Mouse (Mus musculus) forebrain, embryonic 14.5 days (tissue): ENCODE data around the gene Abi3bp. TPM values are rescaled to one million over a fixed set of nuclear protein-coding genes. Genes with fewer than 3 reads are reported as not detected.
A peak's percentile ranks its signal among the peaks of the same experiment; 100 is the strongest.

Experiments used
- ATAC-seq: fragments of 200-750 bp; cut with Nextera tagmentation; 2 replicates; pipeline ENCODE4 v1.8.0; 2017; ENCODE audit warnings: mild to moderate bottlenecking, moderate library complexity
- DNase-seq: peaks from one replicate; pipeline ENCODE4 v3.0.0-alpha.2; 2015; ENCODE audit warnings: low spot score
- H3K27ac ChIP-seq: fragments of 300-500 bp; sonication (generic); 2 replicates; pipeline ENCODE4 v1.5.1; 2014; ENCODE audit warnings: low read depth, mild to moderate bottlenecking, control low read depth, low read length, moderate library complexity
- H3K27me3 ChIP-seq: fragments of 300-500 bp; sonication (generic); replicated peaks from 2 replicates; pipeline ENCODE4 v1.6.1; 2014; ENCODE audit warnings: low read length, control low read depth, mixed read lengths; ENCODE audit not compliant: control insufficient read depth, insufficient read depth
- H3K36me3 ChIP-seq: fragments of 300-500 bp; sonication (generic); 2 replicates; pipeline ENCODE4 v1.6.1; 2014; ENCODE audit warnings: low read length, control low read depth; ENCODE audit not compliant: control insufficient read depth, insufficient read depth
- H3K4me1 ChIP-seq: fragments of 300-500 bp; sonication (generic); 2 replicates; pipeline ENCODE4 v1.6.1; 2014; ENCODE audit warnings: antibody characterized with exemption, low read length, control low read depth; ENCODE audit not compliant: control insufficient read depth, insufficient read depth
- H3K4me2 ChIP-seq: fragments of 300-500 bp; sonication (generic); 2 replicates; pipeline ENCODE4 v1.6.1; 2014; ENCODE audit warnings: mild to moderate bottlenecking, control low read depth, low read length
- H3K4me3 ChIP-seq: fragments of 300-500 bp; sonication (generic); 2 replicates; pipeline ENCODE4 v1.5.1; 2014; ENCODE audit warnings: low read depth, low read length, control low read depth
- H3K9ac ChIP-seq: fragments of 300-500 bp; sonication (generic); 2 replicates; pipeline ENCODE4 v1.6.1; 2014; ENCODE audit warnings: mild to moderate bottlenecking, low read length, control low read depth, moderate library complexity
- H3K9me3 ChIP-seq: fragments of 300-500 bp; sonication (generic); replicated peaks from 2 replicates; pipeline ENCODE4 v1.6.1; 2016; ENCODE audit warnings: low read length, control low read depth, mixed read lengths; ENCODE audit not compliant: control insufficient read depth
- WGBS: fragments of 180-500 bp; shearing (Covaris S2); extraction: QIAGEN DNeasy Blood & Tissue Kit; methylation state at CpG from one replicate; pipeline ENCODE4 v1.1.7; 2014; 5-methylcytosine and 5-hydroxymethylcytosine counted together
- polyA plus RNA-seq: library from polyadenylated mRNA; unstranded; fragments of >200 nt; fragmentation: Nextera tagmentation; extraction: Ambion mirVana; gene quantifications from 2 replicates; pipeline ENCODE4 v1.2.1, GENCODE M21; 2014

Abi3bp gene
- polyA plus RNA-seq, 1 experiment from 2014 or later, result 0.18 TPM

GRCm38 (mm10) chr16:56646382-56647172, 168.9 kb downstream of the Abi3bp start:
- 65% methylated on average over 7 of the region's 7 CpGs for WGBS

GRCm38 (mm10) chr16:56655193-56655910, 177.7 kb downstream of the Abi3bp start:
- Histone ChIP-seq H3K9ac (no peak overlapping the region), H3K9me3 (no peaks in the 10 kb centered on the region), H3K4me1 (no peaks in the 10 kb centered on the region), H3K4me3 (no peak overlapping the region), H3K4me2 (no peak overlapping the region), H3K27ac (no peak overlapping the region), H3K36me3 (no peaks in the 10 kb centered on the region), H3K27me3 (no peaks in the 10 kb centered on the region)
- ATAC-seq, result no peak
- no peak for DNase-seq
- 88% methylated on average over 12 of the region's 12 CpGs for WGBS

More at GRCm38 (mm10) chr16:56646382-56647172, 168.9 kb downstream of the Abi3bp start:
- Histone ChIP-seq H3K9ac (no peak overlapping the region), H3K9me3 (no peaks in the 10 kb centered on the region), H3K4me3 (no peak overlapping the region), H3K27me3 (no peaks in the 10 kb centered on the region), H3K4me1 (no peaks in the 10 kb centered on the region), H3K4me2 (no peak overlapping the region), H3K27ac (no peak overlapping the region), H3K36me3 (no peaks in the 10 kb centered on the region)
- DNase-seq (no peak), ATAC-seq (no peak)

GRCm38 (mm10) chr16:56658866-56659265, 181.2 kb downstream of the Abi3bp start:
- Histone ChIP-seq H3K4me2 (no peak overlapping the region), H3K4me3 (no peak overlapping the region), H3K27ac (no peak overlapping the region), H3K9me3 (no peaks in the 10 kb centered on the region), H3K9ac (no peak overlapping the region), H3K36me3 (no peaks in the 10 kb centered on the region), H3K27me3 (no peaks in the 10 kb centered on the region), H3K4me1 (no peaks in the 10 kb centered on the region)
- no peak for DNase-seq
- no peak for ATAC-seq

DNA sequence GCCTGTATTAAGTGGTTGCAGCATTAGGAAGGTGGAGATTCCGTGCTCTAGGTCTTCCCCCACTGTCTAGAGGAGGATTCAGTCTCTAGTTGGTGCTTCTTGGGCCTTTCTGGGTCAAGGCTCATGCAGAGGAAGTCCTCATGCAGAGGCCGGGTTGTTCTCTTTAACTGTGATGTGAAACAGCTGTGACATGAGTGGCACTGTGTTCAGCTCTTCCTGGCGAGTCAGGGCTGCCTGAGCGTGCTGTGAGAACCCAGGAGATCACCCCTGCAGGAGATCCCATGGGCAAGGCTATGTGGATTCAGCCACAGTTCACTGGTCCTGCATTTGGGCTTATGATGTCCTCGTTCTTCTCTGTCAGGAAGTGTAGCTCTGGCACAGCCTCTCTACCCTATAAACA, 191.8 kb downstream of the Abi3bp start:
- no peak for ATAC-seq
- no peaks in the 10 kb centered on the region for H3K9me3 ChIP-seq
- H3K27me3 ChIP-seq, result no peaks in the 10 kb centered on the region
- no peak overlapping the region for H3K4me2 ChIP-seq
- no peak overlapping the region for H3K27ac ChIP-seq
- H3K4me3 ChIP-seq, result no peak overlapping the region
- 89% methylated on average over 5 of the region's 5 CpGs for WGBS
- H3K4me1 ChIP-seq, result no peaks in the 10 kb centered on the region
- no peak for DNase-seq
- no peak overlapping the region for H3K9ac ChIP-seq
- no peaks in the 10 kb centered on the region for H3K36me3 ChIP-seq

- no peak for ATAC-seq
- Histone ChIP-seq H3K4me2 (no peak overlapping the region), H3K36me3 (no peaks in the 10 kb centered on the region), H3K27me3 (no peaks in the 10 kb centered on the region), H3K4me1 (no peaks in the 10 kb centered on the region), H3K9ac (no peak overlapping the region), H3K27ac (no peak overlapping the region), H3K9me3 (no peaks in the 10 kb centered on the region), H3K4me3 (no peak overlapping the region)
- 88% methylated on average over 8 of the region's 8 CpGs for WGBS
- DNase-seq, result no peak
These were observed 193.3 kb downstream of the Abi3bp start for GRCm38 (mm10) chr16:56670941-56671340.

GRCm38 (mm10) chr16:56673420-56673819, 195.7 kb downstream of the Abi3bp start:
- H3K9ac ChIP-seq, result no peak overlapping the region
- 86% methylated on average over 2 of the region's 2 CpGs for WGBS
- no peaks in the 10 kb centered on the region for H3K9me3 ChIP-seq
- no peak for DNase-seq
- ATAC-seq, result no peak
- no peaks in the 10 kb centered on the region for H3K27me3 ChIP-seq
- H3K27ac ChIP-seq, result no peak overlapping the region
- no peaks in the 10 kb centered on the region for H3K4me1 ChIP-seq
- H3K4me2 ChIP-seq, result no peak overlapping the region
- H3K36me3 ChIP-seq, result no peaks in the 10 kb centered on the region
- no peak overlapping the region for H3K4me3 ChIP-seq

DNA sequence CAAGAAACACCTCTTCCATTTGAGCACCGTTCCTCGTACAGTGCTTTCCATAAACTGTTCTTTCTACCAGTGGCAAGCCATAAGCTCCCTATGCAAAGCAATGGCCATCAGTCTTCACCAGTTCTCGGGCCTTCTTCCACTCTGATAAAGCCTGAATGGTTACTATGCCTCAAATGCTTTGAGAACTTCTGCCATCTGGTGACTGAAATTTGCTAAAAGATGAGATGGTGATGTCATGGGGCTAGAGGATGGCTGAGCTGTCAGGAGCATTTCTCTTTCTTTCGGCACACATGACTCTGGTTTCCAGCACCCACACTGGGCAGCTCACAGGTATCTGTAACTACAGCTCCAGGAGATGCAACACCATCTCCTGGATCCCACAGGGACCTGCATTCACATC, 199.5 kb downstream of the Abi3bp start:
- no peak overlapping the region for H3K4me2 ChIP-seq
- H3K4me3 ChIP-seq, result no peak overlapping the region
- H3K9ac ChIP-seq, result no peak overlapping the region
- ATAC-seq (peak; percentile 55; the same call in 1 of the 2 replicates), DNase-seq (peak; percentile 52)
- no peaks in the 10 kb centered on the region for H3K4me1 ChIP-seq
- H3K9me3 ChIP-seq, result no peaks in the 10 kb centered on the region
- WGBS, result 78% methylated on average over 4 of the region's 4 CpGs
- H3K27me3 ChIP-seq, result no peaks in the 10 kb centered on the region
- H3K27ac ChIP-seq, result no peak overlapping the region
- no peaks in the 10 kb centered on the region for H3K36me3 ChIP-seq

GRCm38 (mm10) chr16:56681010-56681645, 203.4 kb downstream of the Abi3bp start:
- DNase-seq, result no peak

GRCm38 (mm10) chr16:56686747-56687146, 209.1 kb downstream of the Abi3bp start:
- Histone ChIP-seq H3K4me1 (no peaks in the 10 kb centered on the region), H3K9ac (no peak overlapping the region), H3K9me3 (no peaks in the 10 kb centered on the region), H3K36me3 (peaks cover 44% of the 10 kb centered on the region), H3K27ac (no peak overlapping the region), H3K27me3 (no peaks in the 10 kb centered on the region), H3K4me3 (no peak overlapping the region), H3K4me2 (no peak overlapping the region)
- 93% methylated on average over 5 of the region's 5 CpGs for WGBS
- DNase-seq (no peak), ATAC-seq (no peak)

More at GRCm38 (mm10) chr16:56681010-56681645, 203.4 kb downstream of the Abi3bp start:
- H3K4me1 ChIP-seq, result no peaks in the 10 kb centered on the region
- H3K9ac ChIP-seq, result no peak overlapping the region
- H3K4me3 ChIP-seq, result no peak overlapping the region
- H3K27me3 ChIP-seq, result no peaks in the 10 kb centered on the region
- no peaks in the 10 kb centered on the region for H3K9me3 ChIP-seq
- H3K36me3 ChIP-seq, result peaks cover 18% of the 10 kb centered on the region
- H3K4me2 ChIP-seq, result no peak overlapping the region
- no peak for ATAC-seq
- WGBS, result 75% methylated on average over 8 of the region's 8 CpGs
- no peak overlapping the region for H3K27ac ChIP-seq
